Mouse (Mus musculus) mouse embryonic stem cell (cell line): ENCODE measurements around the gene Dusp9.

Experiments
- in situ Hi-C, 2 experiments: fragments of 300-500 bp; cut with MboI; formaldehyde crosslinking; loops; 1 replicate in 1 of 2; 3 replicates in 1 of 2; pipeline ENCODE4 v1.14.3; 2019 to 2020; ENCODE audit warnings: low sequenced_read_pairs in 2 of 2, low pct_unique_long_range_greater_than_20kb in 1 of 2, mixed read lengths in 1 of 2; ENCODE audit not compliant: unreplicated experiment in 1 of 2

Dusp9 gene

DNA sequence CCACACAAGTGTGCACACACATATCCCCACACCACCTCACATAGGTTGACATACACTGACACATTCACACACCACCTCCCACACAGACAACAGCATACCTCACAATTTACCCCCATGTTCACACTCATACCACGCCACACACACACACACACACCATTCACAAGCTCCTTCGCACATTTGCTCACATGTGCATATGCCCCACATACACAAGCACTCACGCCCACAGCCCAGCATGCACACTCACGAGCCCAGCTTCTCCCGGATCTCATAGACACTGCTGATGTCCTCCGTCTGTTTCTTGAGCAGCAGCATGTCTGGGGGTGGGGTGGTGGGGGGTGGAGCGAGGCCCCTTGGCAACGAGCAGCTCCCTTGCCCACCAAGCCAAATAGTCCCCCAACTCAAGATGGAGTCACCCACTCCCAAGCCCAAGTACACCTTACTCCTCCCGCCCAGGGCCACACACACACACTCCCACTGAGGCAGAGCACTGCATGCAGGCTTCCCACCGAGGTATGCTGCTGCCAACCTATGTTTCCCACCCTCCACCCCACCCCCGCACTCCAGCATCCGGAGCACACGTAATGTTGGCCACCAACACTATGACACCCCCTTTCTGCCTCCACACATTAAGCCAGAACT is 19.8 kb downstream of the Dusp9 start:
- in situ Hi-C loops = loop anchor here (10.0 to 25.0 kb wide), 4 partner anchors 84 to 647 kb away; partner anchors contain the start of gene Trex2 (in 1 of the 2)

DNA sequence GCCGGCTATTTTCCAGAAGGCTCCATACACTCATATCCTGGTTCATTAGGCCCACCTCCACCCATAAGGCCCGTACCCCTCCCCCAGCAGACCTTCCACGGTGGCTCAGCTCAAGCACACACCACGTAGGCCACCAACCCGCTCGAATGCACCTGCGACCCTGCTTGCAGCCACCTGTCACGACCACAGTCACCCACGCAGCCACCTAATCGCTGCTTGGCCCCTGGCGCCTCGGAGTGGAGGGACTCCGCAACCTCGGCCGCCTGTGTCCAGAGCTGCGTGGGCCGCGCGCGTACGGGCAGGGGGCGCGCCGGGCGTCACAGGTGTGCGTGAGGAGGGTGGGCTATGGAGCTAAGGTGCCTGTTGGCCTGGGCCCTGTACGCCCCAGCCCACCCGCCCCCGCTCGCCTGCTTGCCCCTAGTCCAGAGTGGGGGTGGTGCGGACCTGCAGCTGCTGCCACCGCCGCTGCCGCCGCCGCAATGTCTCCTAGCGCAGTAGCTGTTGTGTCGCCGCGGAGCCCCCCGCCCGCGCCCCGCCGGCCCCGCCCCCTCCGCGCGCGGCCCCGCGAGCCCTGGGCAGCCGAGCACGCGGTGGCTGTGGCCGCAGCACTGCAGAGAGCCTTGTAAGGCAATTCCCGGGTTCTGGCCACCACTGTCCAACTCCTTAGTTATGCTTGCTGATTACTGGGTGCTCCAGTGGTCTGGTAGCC is 20.5 kb downstream of the Dusp9 start, which contains the start of gene Pnck:
Gene Pnck (minus strand): TSS at position 543 of the 709 bp plus-strand sequence.
- in situ Hi-C loops = loop anchor here (10.0 to 25.0 kb wide), 4 partner anchors 85 to 647 kb away; partner anchors contain the start of gene Trex2 (in 1 of the 2)

- in situ Hi-C loops = loop anchor here in 1 of 2 experiments (25.0 kb wide), 1 partner anchor 648 kb away; no protein-coding TSS in a partner anchor
Measured at GRCm38 (mm10) chrX:73660284-73660665, 21.1 kb downstream of the Dusp9 start.

GRCm38 (mm10) chrX:73663143-73663542 is 23.9 kb downstream of the Dusp9 start:
- in situ Hi-C loops = loop anchor here in 1 of 2 experiments (25.0 kb wide), 1 partner anchor 651 kb away; no protein-coding TSS in a partner anchor

- in situ Hi-C loops = loop anchor here in 1 of 2 experiments (25.0 kb wide), 1 partner anchor 660 kb away; no protein-coding TSS in a partner anchor
Measured at GRCm38 (mm10) chrX:73672031-73672431, 32.8 kb downstream of the Dusp9 start.

GRCm38 (mm10) chrX:73672879-73673618 is 33.8 kb downstream of the Dusp9 start, which contains the start of gene Slc6a8:
Slc6a8 (plus strand) TSS chrX:73673150.
- in situ Hi-C loops = loop anchor here in 1 of 2 experiments (25.0 kb wide), 1 partner anchor 661 kb away; no protein-coding TSS in a partner anchor

GRCm38 (mm10) chrX:73673619-73673967 is 34.4 kb downstream of the Dusp9 start:
- in situ Hi-C loops = loop anchor here in 1 of 2 experiments (25.0 kb wide), 1 partner anchor 661 kb away; no protein-coding TSS in a partner anchor

- in situ Hi-C loops = loop anchor here in 1 of 2 experiments (25.0 kb wide), 1 partner anchor 662 kb away; no protein-coding TSS in a partner anchor
Measured at GRCm38 (mm10) chrX:73673968-73674661, 34.9 kb downstream of the Dusp9 start.

GRCm38 (mm10) chrX:73675231-73675630 is 36.0 kb downstream of the Dusp9 start:
- in situ Hi-C loops = no loop called here

DNA sequence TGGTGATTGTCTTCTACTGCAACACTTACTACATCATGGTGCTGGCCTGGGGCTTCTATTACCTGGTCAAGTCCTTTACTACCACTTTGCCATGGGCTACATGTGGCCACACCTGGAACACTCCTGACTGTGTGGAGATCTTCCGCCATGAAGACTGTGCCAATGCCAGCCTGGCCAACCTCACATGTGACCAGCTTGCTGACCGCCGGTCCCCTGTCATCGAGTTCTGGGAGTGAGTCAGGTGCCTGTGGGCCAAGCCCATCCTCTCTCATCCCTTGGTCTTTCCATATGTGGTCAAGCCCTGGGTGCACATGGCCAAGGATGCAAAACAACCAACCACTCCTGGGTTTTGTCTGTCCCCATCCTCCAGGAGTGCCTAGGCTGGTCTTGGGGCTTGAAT is 37.4 kb downstream of the Dusp9 start:
- in situ Hi-C loops = no loop called here

DNA sequence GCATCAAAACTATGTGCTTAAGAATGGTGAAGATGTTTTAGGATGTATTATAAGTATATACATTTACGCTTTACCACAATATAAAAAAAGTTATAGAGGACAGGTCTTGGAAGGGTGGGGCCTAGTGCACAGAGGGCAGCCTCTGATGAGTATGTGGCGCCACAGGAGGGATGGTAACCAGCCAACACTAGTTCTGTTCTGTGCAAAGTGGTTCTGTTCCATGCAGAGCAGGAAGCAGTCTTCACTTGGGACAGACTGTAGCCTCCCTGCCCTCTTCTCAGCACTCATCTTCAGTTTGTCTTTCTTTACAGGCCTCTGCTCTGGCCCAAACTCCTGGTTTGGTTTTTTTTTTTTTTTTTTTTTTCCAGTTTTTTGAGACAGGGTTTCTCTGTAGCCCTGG is 44.9 kb downstream of the Dusp9 start:
- in situ Hi-C loops = no loop called here

DNA sequence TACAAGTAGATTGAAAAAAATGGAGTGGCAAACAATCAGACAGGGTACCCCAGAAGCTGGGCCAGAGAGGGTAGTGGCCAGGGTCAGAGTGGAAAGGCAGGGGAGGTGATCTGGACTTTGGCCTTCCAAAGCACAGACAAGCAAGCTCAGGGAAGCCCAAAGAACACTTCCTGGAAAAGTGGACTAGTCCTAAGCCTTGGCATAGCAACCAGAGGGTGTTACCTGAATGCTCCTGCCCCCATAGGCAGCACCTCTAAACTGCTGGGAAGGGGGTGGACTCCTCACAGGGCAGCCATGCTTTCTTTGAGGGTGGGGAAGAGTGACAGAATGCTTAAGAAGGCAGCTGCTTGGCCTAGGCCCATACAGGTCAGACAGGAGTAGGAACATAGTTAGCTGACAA is 45.8 kb downstream of the Dusp9 start:
- in situ Hi-C loops = no loop called here

- in situ Hi-C loops = no loop called here
Measured at GRCm38 (mm10) chrX:73685629-73686028, 46.4 kb downstream of the Dusp9 start.

GRCm38 (mm10) chrX:73690917-73691629 is 51.9 kb downstream of the Dusp9 start:
- in situ Hi-C loops = no loop called here
